Mouse (Mus musculus): ENCODE measurements around the gene Ppp1r7.

- no peak for TF ChIP-seq CTCF (IDR thresholded peaks at IDR 0.05; ENCODE audit: extremely low read depth, insufficient read length, insufficient replicate concordance, low read depth, low read length)
- TF ChIP-seq POLR2A (IDR thresholded peaks at IDR 0.05; ENCODE audit: low read depth, low read length) = no peak
These were observed at the start of gene Ppp1r7, which contains the start of gene Pask for GRCm38 (mm10) chr1:93342648-93343503.

Measured in small intestine, adult 2 months (tissue).